In genomic region chr1:118494551-118494950, GRCm38 (mm10) we compare ENCODE assay signal across 14 mouse cellular contexts.
DNase-seq lines count a peak whose midpoint lies in the region; ATAC-seq lines count a peak whose summit lies in the region.
"Had no signal": no experiment of that assay in that cellular context is flagged by ENCODE, and none has a peak within 500 bp of the region (broad histone marks: within the 10 kb centered on the region; RNA-seq: fewer than 3 reads in every experiment).

No protein-coding gene starts in this region.

- no peak overlapping the region for H3K4me2 ChIP-seq in forebrain, embryonic 15.5 days (replicated peaks)
- H3K4me2 ChIP-seq in forebrain, embryonic 16.5 days (ENCODE audit: low read length): no peak overlapping the region
- H3K4me2 ChIP-seq in liver, embryonic 11.5 days: no peak overlapping the region
- no peak overlapping the region for H3K4me2 ChIP-seq in liver, embryonic 12.5 days
- H3K4me2 ChIP-seq in embryonic facial prominence, embryonic 12.5 days (replicated peaks): no peak overlapping the region
- H3K4me2 ChIP-seq in limb, embryonic 12.5 days: no peak overlapping the region
- H3K4me2 ChIP-seq: limb, embryonic 13.5 days; lung, embryonic 14.5 days had no signal

- no peaks in the 10 kb centered on the region for H3K9me3 ChIP-seq in forebrain, embryonic 15.5 days
- no peaks in the 10 kb centered on the region for H3K9me3 ChIP-seq in forebrain, embryonic 16.5 days (ENCODE audit: control insufficient read depth, low read length)
- no peaks in the 10 kb centered on the region for H3K9me3 ChIP-seq in liver, embryonic 11.5 days (ENCODE audit: control insufficient read depth, low read length)
- H3K9me3 ChIP-seq in liver, embryonic 12.5 days (replicated peaks): no peaks in the 10 kb centered on the region
- no peaks in the 10 kb centered on the region for H3K9me3 ChIP-seq in embryonic facial prominence, embryonic 12.5 days
- H3K9me3 ChIP-seq in limb, embryonic 12.5 days: no peaks in the 10 kb centered on the region
- H3K9me3 ChIP-seq: G1E; limb, embryonic 13.5 days had no signal

- no peak for ATAC-seq in forebrain, embryonic 15.5 days (replicated peaks)
- no peak for ATAC-seq in forebrain, embryonic 16.5 days
- 0 out of 2 replicates have a peak, but pooled peaks have one; percentile 23 for ATAC-seq in liver, embryonic 11.5 days (replicated peaks; ENCODE audit: low FRiP score)
- no peak for ATAC-seq in liver, embryonic 12.5 days
- no peak for ATAC-seq in embryonic facial prominence, embryonic 12.5 days (ENCODE audit: insufficient number of reproducible peaks, insufficient read depth, low FRiP score, low TSS enrichment)
- no peak for ATAC-seq in limb, embryonic 12.5 days (ENCODE audit: insufficient number of reproducible peaks, insufficient read depth, low FRiP score, low TSS enrichment, low read depth)

- H3K27me3 ChIP-seq in forebrain, embryonic 15.5 days: no peaks in the 10 kb centered on the region
- H3K27me3 ChIP-seq in forebrain, embryonic 16.5 days (replicated peaks; ENCODE audit: control insufficient read depth, insufficient read depth, low read length): no peaks in the 10 kb centered on the region
- H3K27me3 ChIP-seq in liver, embryonic 11.5 days (replicated peaks; ENCODE audit: control insufficient read depth, insufficient read depth, low read length): no peaks in the 10 kb centered on the region
- no peaks in the 10 kb centered on the region for H3K27me3 ChIP-seq in liver, embryonic 12.5 days (replicated peaks)
- H3K27me3 ChIP-seq in embryonic facial prominence, embryonic 12.5 days: no peaks in the 10 kb centered on the region
- no peaks in the 10 kb centered on the region for H3K27me3 ChIP-seq in limb, embryonic 12.5 days
- H3K27me3 ChIP-seq: limb, embryonic 13.5 days had no signal

- H3K4me1 ChIP-seq in forebrain, embryonic 15.5 days: peaks cover 5% of the 10 kb centered on the region
- H3K4me1 ChIP-seq in forebrain, embryonic 16.5 days (replicated peaks; ENCODE audit: control insufficient read depth, insufficient read depth, low read length): peaks cover 4% of the 10 kb centered on the region; the same call in 1 of the 2 replicates
- no peaks in the 10 kb centered on the region for H3K4me1 ChIP-seq in liver, embryonic 11.5 days (replicated peaks; ENCODE audit: control insufficient read depth, insufficient read depth, low read length)
- no peaks in the 10 kb centered on the region for H3K4me1 ChIP-seq in liver, embryonic 12.5 days
- peaks cover 9% of the 10 kb centered on the region for H3K4me1 ChIP-seq in embryonic facial prominence, embryonic 12.5 days
- peaks cover 12% of the 10 kb centered on the region for H3K4me1 ChIP-seq in limb, embryonic 12.5 days (replicated peaks)

- peaks cover 10% of the 10 kb centered on the region for H3K36me3 ChIP-seq in forebrain, embryonic 15.5 days
- 0 out of 2 replicates have a peak, but pooled peaks cover 5% of the 10 kb centered on the region for H3K36me3 ChIP-seq in forebrain, embryonic 16.5 days (ENCODE audit: control insufficient read depth, insufficient read depth)
- H3K36me3 ChIP-seq in liver, embryonic 11.5 days (ENCODE audit: control insufficient read depth, insufficient read depth, low read length): peaks cover 3% of the 10 kb centered on the region
- H3K36me3 ChIP-seq in liver, embryonic 12.5 days: peaks cover 18% of the 10 kb centered on the region
- H3K36me3 ChIP-seq in embryonic facial prominence, embryonic 12.5 days: peaks cover 9% of the 10 kb centered on the region
- peaks cover 26% of the 10 kb centered on the region for H3K36me3 ChIP-seq in limb, embryonic 12.5 days

- H3K27ac ChIP-seq in forebrain, embryonic 15.5 days (replicated peaks): peak overlapping the region; percentile 29; the same call in 1 of the 2 replicates
- no peak overlapping the region for H3K27ac ChIP-seq in forebrain, embryonic 16.5 days (ENCODE audit: low read length)
- no peak overlapping the region for H3K27ac ChIP-seq in liver, embryonic 11.5 days (ENCODE audit: low read depth, low read length)
- H3K27ac ChIP-seq in liver, embryonic 12.5 days: no peak overlapping the region
- peak overlapping the region; percentile 51; the same call in 1 of the 2 replicates for H3K27ac ChIP-seq in embryonic facial prominence, embryonic 12.5 days
- peak overlapping the region; percentile 70; the same call in 1 of the 2 replicates for H3K27ac ChIP-seq in limb, embryonic 12.5 days
- H3K27ac ChIP-seq: limb, embryonic 13.5 days had no signal

- H3K9ac ChIP-seq in forebrain, embryonic 15.5 days (replicated peaks): no peak overlapping the region
- no peak overlapping the region for H3K9ac ChIP-seq in forebrain, embryonic 16.5 days (replicated peaks; ENCODE audit: low read depth, low read length)
- no peak overlapping the region for H3K9ac ChIP-seq in liver, embryonic 11.5 days (ENCODE audit: low read depth, low read length)
- no peak overlapping the region for H3K9ac ChIP-seq in liver, embryonic 12.5 days
- no peak overlapping the region for H3K9ac ChIP-seq in embryonic facial prominence, embryonic 12.5 days
- H3K9ac ChIP-seq in limb, embryonic 12.5 days (replicated peaks): no peak overlapping the region
- H3K9ac ChIP-seq: limb, embryonic 13.5 days; lung, embryonic 14.5 days had no signal

- no peak overlapping the region for H3K4me3 ChIP-seq in forebrain, embryonic 15.5 days
- no peak overlapping the region for H3K4me3 ChIP-seq in forebrain, embryonic 16.5 days (replicated peaks; ENCODE audit: low read length)
- no peak overlapping the region for H3K4me3 ChIP-seq in liver, embryonic 11.5 days (ENCODE audit: low read depth, low read length)
- H3K4me3 ChIP-seq in liver, embryonic 12.5 days: no peak overlapping the region
- no peak overlapping the region for H3K4me3 ChIP-seq in embryonic facial prominence, embryonic 12.5 days
- no peak overlapping the region for H3K4me3 ChIP-seq in limb, embryonic 12.5 days (replicated peaks)
- H3K4me3 ChIP-seq: limb, embryonic 13.5 days had no signal

- DNase-seq in liver, embryonic 11.5 days (ENCODE audit: low spot score): no peak
- no peak for DNase-seq in cerebellum, adult 9-10 months
- no peak for DNase-seq in kidney, adult 11 months
- DNase-seq: adrenal gland, adult 8-10 months; cerebellum, adult 9-11 months; lung, embryonic 14.5 days; midbrain, embryonic 14.5 days had no signal

- 97% methylated on average over 9 of the region's 9 CpGs for WGBS in forebrain, embryonic 15.5 days
- WGBS in forebrain, embryonic 16.5 days: 95% methylated on average over 9 of the region's 9 CpGs
- 94% methylated on average over 9 of the region's 9 CpGs for WGBS in liver, embryonic 11.5 days
- WGBS in liver, embryonic 12.5 days (ENCODE audit: insufficient replicate concordance): 92% methylated on average over 9 of the region's 9 CpGs
- whole genome bisulfite sequencing in embryonic facial prominence, embryonic 12.5 days: 87% methylated on average over 9 of the region's 9 CpGs
- 79% methylated on average over 9 of the region's 9 CpGs for WGBS in limb, embryonic 12.5 days

Comparison
In these comparisons a context has a peak if more than half of its experiments do, and no peak if none do; other contexts are left out.
1. H3K27ac ChIP-seq: peak in forebrain, embryonic 15.5 days (single experiment), embryonic facial prominence, embryonic 12.5 days (single experiment) and limb, embryonic 12.5 days (single experiment); none in forebrain, embryonic 16.5 days (single experiment), liver, embryonic 11.5 days (single experiment) and liver, embryonic 12.5 days (single experiment).